Mouse (Mus musculus) E14TG2a.4 (cell line): ENCODE results near the gene Cep152.

Source experiments
- H3K27me3 ChIP-seq: 2 replicates; pipeline ENCODE4 v1.6.1; 2014; ENCODE audit warnings: low read length, control low read depth; ENCODE audit not compliant: insufficient read depth
- H3K36me3 ChIP-seq: 2 replicates; pipeline ENCODE4 v1.6.1; 2014; ENCODE audit warnings: low read length, control low read depth; ENCODE audit not compliant: insufficient read depth
- H3K4me1 ChIP-seq: replicated peaks from 2 replicates; pipeline ENCODE4 v1.6.1; 2014; ENCODE audit warnings: low read depth, low read length, control low read depth
- H3K4me3 ChIP-seq: replicated peaks from 2 replicates; pipeline ENCODE4 v1.5.1; 2014; ENCODE audit warnings: mild to moderate bottlenecking, low read length
- H3K9me3 ChIP-seq: 2 replicates; pipeline ENCODE4 v1.6.1; 2014; ENCODE audit warnings: low read length, control low read depth
- CTCF ChIP-seq: conservative IDR thresholded peaks from 2 replicates; pipeline ENCODE4 v1.5.1; 2014; ENCODE audit warnings: low read length
- NANOG ChIP-seq: IDR thresholded peaks from 2 replicates; pipeline ENCODE4 v1.6.1; 2014; ENCODE audit warnings: borderline replicate concordance, low read length, mixed read lengths
- POU5F1 ChIP-seq: IDR thresholded peaks from 2 replicates; pipeline ENCODE4 v1.6.1; 2014; ENCODE audit warnings: low read length, borderline replicate concordance

Gene Cep152

GRCm38 (mm10) chr2:125591895-125592294, 33.0 kb downstream of the Cep152 start:
- Histone ChIP-seq H3K4me3 (no peak overlapping the region), H3K36me3 (peaks cover 88% of the 10 kb centered on the region), H3K4me1 (peaks cover 5% of the 10 kb centered on the region), H3K27me3 (no peaks in the 10 kb centered on the region), H3K9me3 (no peaks in the 10 kb centered on the region)
- no peak for TF ChIP-seq NANOG
- no peak for TF ChIP-seq POU5F1
- TF ChIP-seq CTCF: no peak

- Histone ChIP-seq H3K27me3 (no peaks in the 10 kb centered on the region), H3K9me3 (no peaks in the 10 kb centered on the region), H3K4me1 (peaks cover 5% of the 10 kb centered on the region), H3K4me3 (no peak overlapping the region), H3K36me3 (peaks cover 91% of the 10 kb centered on the region)
- TF ChIP-seq POU5F1 (no peak), NANOG (no peak), CTCF (no peak)
Observed at GRCm38 (mm10) chr2:125589287-125589686, 35.6 kb downstream of the Cep152 start.

GRCm38 (mm10) chr2:125581081-125581480, 43.8 kb downstream of the Cep152 start:
- H3K4me3 ChIP-seq: no peak overlapping the region
- H3K36me3 ChIP-seq: peaks cover 97% of the 10 kb centered on the region
- no peaks in the 10 kb centered on the region; the same call in 1 of the 2 replicates for H3K4me1 ChIP-seq
- no peaks in the 10 kb centered on the region for H3K9me3 ChIP-seq
- H3K27me3 ChIP-seq: no peaks in the 10 kb centered on the region
- TF ChIP-seq CTCF: no peak
- no peak for TF ChIP-seq NANOG
- no peak for TF ChIP-seq POU5F1

GRCm38 (mm10) chr2:125577670-125578069, 47.2 kb downstream of the Cep152 start:
- peaks cover 97% of the 10 kb centered on the region for H3K36me3 ChIP-seq
- TF ChIP-seq NANOG (no peak), CTCF (no peak), POU5F1 (no peak)
- no peaks in the 10 kb centered on the region for H3K9me3 ChIP-seq
- H3K27me3 ChIP-seq: no peaks in the 10 kb centered on the region
- H3K4me1 ChIP-seq: no peaks in the 10 kb centered on the region; the same call in 1 of the 2 replicates
- no peak overlapping the region for H3K4me3 ChIP-seq

- no peak overlapping the region for H3K4me3 ChIP-seq
- no peaks in the 10 kb centered on the region for H3K9me3 ChIP-seq
- TF ChIP-seq NANOG: no peak
- no peak for TF ChIP-seq CTCF
- TF ChIP-seq POU5F1: no peak
- H3K27me3 ChIP-seq: no peaks in the 10 kb centered on the region
- H3K4me1 ChIP-seq: no peaks in the 10 kb centered on the region; the same call in 1 of the 2 replicates
- H3K36me3 ChIP-seq: peaks cover 98% of the 10 kb centered on the region
Observed at GRCm38 (mm10) chr2:125576498-125576897, 48.4 kb downstream of the Cep152 start.

- Histone ChIP-seq H3K36me3 (peaks cover 98% of the 10 kb centered on the region), H3K9me3 (no peaks in the 10 kb centered on the region), H3K27me3 (no peaks in the 10 kb centered on the region), H3K4me1 (no peaks in the 10 kb centered on the region; the same call in 1 of the 2 replicates), H3K4me3 (no peak overlapping the region)
- TF ChIP-seq NANOG: no peak
- TF ChIP-seq POU5F1: no peak
- no peak for TF ChIP-seq CTCF
Observed at GRCm38 (mm10) chr2:125575766-125576165, 49.1 kb downstream of the Cep152 start.

GRCm38 (mm10) chr2:125563884-125564283, 61.0 kb downstream of the Cep152 start:
- Histone ChIP-seq H3K36me3 (peaks cover 58% of the 10 kb centered on the region), H3K4me1 (peaks cover 15% of the 10 kb centered on the region; the same call in 1 of the 2 replicates), H3K27me3 (no peaks in the 10 kb centered on the region), H3K4me3 (no peak overlapping the region), H3K9me3 (no peaks in the 10 kb centered on the region)
- TF ChIP-seq POU5F1 (no peak), NANOG (no peak), CTCF (no peak)

GRCm38 (mm10) chr2:125562407-125562806, 62.5 kb downstream of the Cep152 start:
- no peak overlapping the region for H3K4me3 ChIP-seq
- peaks cover 44% of the 10 kb centered on the region for H3K36me3 ChIP-seq
- no peaks in the 10 kb centered on the region for H3K27me3 ChIP-seq
- TF ChIP-seq NANOG (no peak), POU5F1 (no peak), CTCF (no peak)
- no peaks in the 10 kb centered on the region for H3K9me3 ChIP-seq
- peaks cover 15% of the 10 kb centered on the region; the same call in 1 of the 2 replicates for H3K4me1 ChIP-seq

GRCm38 (mm10) chr2:125560037-125560436, 64.9 kb downstream of the Cep152 start:
- Histone ChIP-seq H3K4me3 (no peak overlapping the region), H3K27me3 (no peaks in the 10 kb centered on the region)
- TF ChIP-seq NANOG: no peak
- TF ChIP-seq POU5F1: no peak
- TF ChIP-seq CTCF: no peak

More at GRCm38 (mm10) chr2:125560037-125560436, 64.9 kb downstream of the Cep152 start:
- Histone ChIP-seq H3K9me3 (no peaks in the 10 kb centered on the region), H3K4me1 (peaks cover 15% of the 10 kb centered on the region; the same call in 1 of the 2 replicates), H3K36me3 (peaks cover 21% of the 10 kb centered on the region)
